Mouse (Mus musculus): ENCODE results near the gene Tnni1.

Tnni1 gene

GRCm38 (mm10) chr1:135767324-135767890 is 11.8 kb upstream of the Tnni1 start:
- DNase-seq = no peak

- DNase-seq = no peak
Observed at GRCm38 (mm10) chr1:135768400-135768799, 10.8 kb upstream of the Tnni1 start.

GRCm38 (mm10) chr1:135770237-135770636 is 9.0 kb upstream of the Tnni1 start:
- DNase-seq = no peak

GRCm38 (mm10) chr1:135770896-135771572 is 8.2 kb upstream of the Tnni1 start:
- DNase-seq = no peak

GRCm38 (mm10) chr1:135771573-135771970 is 7.7 kb upstream of the Tnni1 start:
- no peak for DNase-seq

GRCm38 (mm10) chr1:135776596-135776995 is 2.6 kb upstream of the Tnni1 start:
- no peak for DNase-seq

GRCm38 (mm10) chr1:135777046-135777445 is 2.2 kb upstream of the Tnni1 start:
- DNase-seq = no peak

GRCm38 (mm10) chr1:135780649-135781048 is 1.4 kb downstream of the Tnni1 start:
- no peak for DNase-seq

GRCm38 (mm10) chr1:135781220-135781619 is 2.0 kb downstream of the Tnni1 start:
- peak; percentile 24 to 63 for DNase-seq

GRCm38 (mm10) chr1:135782816-135783215 is 3.6 kb downstream of the Tnni1 start:
- DNase-seq = no peak

GRCm38 (mm10) chr1:135787799-135788198 is 8.6 kb downstream of the Tnni1 start:
- peak; percentile 33 to 66 for DNase-seq

GRCm38 (mm10) chr1:135788708-135789107 is 9.5 kb downstream of the Tnni1 start:
- peak in 1 of 2 experiments; percentile 31 for DNase-seq

- DNase-seq = peak; percentile 39 to 73
Observed at GRCm38 (mm10) chr1:135789815-135790214, 10.6 kb downstream of the Tnni1 start.

GRCm38 (mm10) chr1:135792143-135792939 is 13.1 kb downstream of the Tnni1 start:
- DNase-seq = no peak

GRCm38 (mm10) chr1:135793370-135794215 is 14.4 kb downstream of the Tnni1 start:
- DNase-seq = peak in 1 of 2 experiments; percentile 29

GRCm38 (mm10) chr1:135794216-135795134 is 15.2 kb downstream of the Tnni1 start:
- DNase-seq = no peak

- DNase-seq = no peak
Observed at GRCm38 (mm10) chr1:135798492-135798891, 19.3 kb downstream of the Tnni1 start.

GRCm38 (mm10) chr1:135799109-135799627 is 19.9 kb downstream of the Tnni1 start:
- no peak for DNase-seq

GRCm38 (mm10) chr1:135800192-135800950 is 21.1 kb downstream of the Tnni1 start:
- DNase-seq = no peak

- DNase-seq = no peak
Observed at GRCm38 (mm10) chr1:135807546-135807945, 28.3 kb downstream of the Tnni1 start.

- DNase-seq = no peak
Observed at GRCm38 (mm10) chr1:135810180-135810579, 30.9 kb downstream of the Tnni1 start.
